Mouse (Mus musculus): ENCODE measurements around the gene 4933400A11Rik. TPM values are rescaled to one million over a fixed set of nuclear protein-coding genes. Genes with fewer than 3 reads are reported as not detected.

The 4933400A11Rik gene
- not detected in 2 replicates for total RNA-seq (2017)

DNA sequence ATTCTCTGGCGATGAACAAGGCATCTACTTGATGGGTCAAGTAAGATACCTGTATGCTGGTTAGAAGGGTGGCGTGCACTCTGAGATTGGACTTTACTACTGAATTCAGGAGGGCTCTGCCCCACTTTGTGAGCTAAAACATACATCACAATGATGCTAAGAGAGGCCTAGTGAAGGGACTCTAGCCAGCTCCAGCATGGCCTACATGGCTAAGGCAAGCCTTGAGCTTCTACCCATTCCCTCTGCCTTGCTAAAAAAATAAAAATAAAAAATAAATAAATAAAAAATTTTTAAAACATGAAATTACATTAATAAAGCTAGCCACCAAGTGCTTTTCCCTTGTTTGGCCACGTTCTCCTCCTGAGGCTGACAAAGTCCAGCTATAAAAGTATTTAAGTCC, at the start of gene 4933400A11Rik:
Gene 4933400A11Rik (minus strand): TSS at position 101 of the 400 bp plus-strand sequence.
- no peak for ATAC-seq (replicated peaks; ENCODE audit: low read depth, poor library complexity, severe bottlenecking)

DNA sequence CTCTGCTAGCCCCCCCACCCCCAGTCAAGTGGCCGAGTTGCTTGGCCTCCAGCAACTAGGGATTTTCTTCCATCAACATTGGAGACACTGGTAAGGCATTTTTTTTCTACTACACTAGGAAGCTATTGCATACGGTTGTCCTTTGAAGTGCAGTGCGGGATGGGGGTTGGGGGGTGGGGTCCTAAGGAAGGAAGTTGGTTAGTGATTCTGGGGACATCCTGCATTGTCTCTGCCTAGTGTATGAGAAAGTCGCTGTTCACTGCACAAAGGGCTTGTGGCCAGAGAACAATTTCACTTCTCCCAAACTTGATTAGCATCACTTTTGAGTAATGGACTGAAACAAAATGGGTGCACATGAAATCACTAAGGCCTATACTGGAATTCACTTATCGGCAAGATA, 48.7 kb upstream of the 4933400A11Rik start:
- ATAC-seq (replicated peaks; ENCODE audit: low read depth, poor library complexity, severe bottlenecking): peak; percentile 66

GRCm38 (mm10) chrX:169827720-169828119, 48.3 kb upstream of the 4933400A11Rik start:
- ATAC-seq (replicated peaks; ENCODE audit: low read depth, poor library complexity, severe bottlenecking): no peak

DNA sequence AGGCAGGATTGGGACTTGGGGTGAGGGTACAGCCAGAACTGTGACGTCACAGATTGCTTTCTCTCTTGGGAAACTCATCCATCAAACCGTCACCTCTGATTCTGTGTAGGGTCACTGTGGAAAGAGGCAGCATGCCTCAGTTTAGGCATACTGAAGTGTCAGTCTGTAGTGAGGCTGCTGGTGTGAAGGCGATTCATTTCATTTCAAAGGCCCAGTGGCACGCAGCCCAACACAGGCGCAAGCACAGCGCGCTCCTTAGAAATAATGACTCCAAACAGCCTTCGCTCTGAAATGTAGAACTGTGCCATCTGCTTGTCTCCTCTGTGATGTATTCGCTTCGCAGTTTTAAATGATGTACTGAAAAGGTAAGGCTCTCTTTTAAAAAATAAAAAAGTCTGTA, 47.5 kb upstream of the 4933400A11Rik start:
- no peak for ATAC-seq (replicated peaks; ENCODE audit: low read depth, poor library complexity, severe bottlenecking)

GRCm38 (mm10) chrX:169813673-169814072, 34.2 kb upstream of the 4933400A11Rik start:
- ATAC-seq (replicated peaks; ENCODE audit: low read depth, poor library complexity, severe bottlenecking): no peak

DNA sequence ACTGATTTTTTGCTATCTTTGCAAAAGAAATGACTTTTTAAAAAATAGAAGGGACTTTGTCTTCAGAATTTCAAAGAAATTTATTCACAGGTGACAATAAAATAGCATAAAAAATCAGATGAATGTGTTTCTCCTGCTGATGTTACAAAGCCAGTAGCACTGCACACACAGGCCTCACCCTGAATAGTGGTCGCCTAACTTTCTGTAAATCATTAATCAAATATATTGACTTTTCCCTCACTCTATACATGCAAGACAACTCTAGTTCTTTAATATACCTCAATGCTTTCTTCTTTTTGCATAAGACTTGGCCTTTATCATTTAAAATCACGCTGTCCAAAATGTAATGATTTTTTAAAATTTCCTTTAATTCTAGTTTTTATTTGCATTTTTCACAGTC, 32.3 kb upstream of the 4933400A11Rik start:
- no peak for ATAC-seq (replicated peaks; ENCODE audit: low read depth, poor library complexity, severe bottlenecking)

DNA sequence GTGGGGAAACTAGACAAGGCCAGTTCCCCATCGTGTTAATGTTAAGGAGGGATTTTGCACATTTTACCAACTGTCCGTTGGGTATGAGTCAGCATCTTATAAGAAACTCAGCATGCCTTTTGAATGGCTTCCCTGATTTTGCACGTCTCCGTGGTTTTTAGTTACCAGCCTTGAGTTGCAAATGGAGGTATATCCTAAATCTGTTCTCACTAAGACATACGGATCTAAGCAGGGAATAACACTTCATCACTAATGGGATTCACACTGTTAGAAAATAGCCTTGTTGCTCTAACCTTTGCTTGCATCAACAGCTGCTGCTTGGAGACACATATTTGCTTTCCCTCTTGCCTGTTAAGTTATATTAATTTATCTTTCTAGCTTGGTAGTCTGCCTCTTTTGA, 31.9 kb upstream of the 4933400A11Rik start:
- no peak for ATAC-seq (replicated peaks; ENCODE audit: low read depth, poor library complexity, severe bottlenecking)

GRCm38 (mm10) chrX:169807744-169808143, 28.3 kb upstream of the 4933400A11Rik start:
- no peak for ATAC-seq (replicated peaks; ENCODE audit: low read depth, poor library complexity, severe bottlenecking)

GRCm38 (mm10) chrX:169805791-169806190, 26.4 kb upstream of the 4933400A11Rik start:
- ATAC-seq (replicated peaks; ENCODE audit: low read depth, poor library complexity, severe bottlenecking): no peak

GRCm38 (mm10) chrX:169800238-169800637, 20.8 kb upstream of the 4933400A11Rik start:
- ATAC-seq (replicated peaks; ENCODE audit: low read depth, poor library complexity, severe bottlenecking): no peak

GRCm38 (mm10) chrX:169798987-169799680, 19.7 kb upstream of the 4933400A11Rik start:
- 0 out of 2 replicates have a peak, but pooled peaks have one; percentile 50 for ATAC-seq (replicated peaks; ENCODE audit: low read depth, poor library complexity, severe bottlenecking)

- ATAC-seq (replicated peaks; ENCODE audit: low read depth, poor library complexity, severe bottlenecking): no peak
Observed at GRCm38 (mm10) chrX:169797148-169797547, 17.7 kb upstream of the 4933400A11Rik start.

DNA sequence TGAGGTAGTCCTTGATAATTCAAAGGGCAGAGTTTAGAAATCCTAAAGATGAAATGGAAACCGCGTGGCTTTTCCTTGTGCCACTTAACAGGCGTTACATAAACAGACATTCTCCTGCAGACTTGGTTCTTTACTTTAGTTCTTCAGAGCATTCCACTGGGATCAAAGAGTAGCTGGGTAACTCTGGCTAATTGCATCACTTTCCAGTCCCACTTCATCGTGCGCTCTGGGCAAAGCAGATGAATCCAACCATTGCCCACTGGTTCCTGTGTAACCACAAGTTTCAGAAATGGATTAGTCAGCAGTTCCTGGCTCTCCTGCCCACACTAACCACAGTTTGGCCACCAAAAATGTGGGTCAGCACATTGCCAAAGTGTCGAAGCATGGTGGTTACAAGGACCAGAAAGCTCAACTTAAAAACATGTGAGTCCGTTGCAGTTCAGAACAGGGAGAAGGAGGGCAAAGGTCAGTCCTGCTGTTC, 15.4 kb upstream of the 4933400A11Rik start:
- peak; percentile 95 for ATAC-seq (replicated peaks; ENCODE audit: low read depth, poor library complexity, severe bottlenecking)

- no peak for ATAC-seq (replicated peaks; ENCODE audit: low read depth, poor library complexity, severe bottlenecking)
Observed at GRCm38 (mm10) chrX:169794421-169794820, 15.0 kb upstream of the 4933400A11Rik start.

DNA sequence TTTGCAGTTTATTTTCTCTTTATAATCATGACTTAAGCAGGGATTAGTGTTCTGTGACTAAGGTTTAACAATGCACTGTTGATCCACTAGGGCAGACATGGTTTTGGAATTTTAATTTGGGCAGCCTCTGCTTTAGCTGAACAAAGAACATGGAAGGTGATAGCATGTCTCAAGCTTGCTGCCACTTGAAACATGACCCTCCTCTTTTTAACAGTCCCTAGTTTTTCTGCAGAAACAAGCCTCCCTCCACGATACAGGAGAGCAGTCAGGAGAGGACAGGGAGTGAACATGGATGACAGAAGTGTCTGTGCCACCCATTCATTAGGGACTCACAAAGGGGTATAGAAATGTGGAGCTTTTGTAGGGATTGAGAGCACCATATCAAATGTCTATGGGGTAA, 13.4 kb upstream of the 4933400A11Rik start:
- ATAC-seq (replicated peaks; ENCODE audit: low read depth, poor library complexity, severe bottlenecking): no peak

DNA sequence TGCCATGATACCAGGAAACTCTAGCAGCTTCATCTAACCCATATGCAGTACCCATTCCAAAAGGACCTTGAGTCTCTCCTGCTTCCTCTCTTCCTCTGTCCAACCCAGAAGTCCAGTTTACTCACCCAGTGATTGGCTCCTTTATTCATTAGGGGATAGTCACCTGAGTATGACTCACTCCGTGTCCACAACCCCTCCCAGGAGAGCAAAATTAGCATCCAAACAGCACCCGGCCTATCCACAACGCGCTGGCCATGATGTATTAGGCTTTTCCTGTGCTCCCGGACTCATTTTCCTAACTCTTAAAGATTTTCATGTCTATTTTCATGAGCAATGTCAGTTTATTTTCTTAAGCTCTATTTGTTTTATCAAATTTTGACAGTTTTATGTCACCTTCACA, 10.3 kb upstream of the 4933400A11Rik start:
- no peak for ATAC-seq (replicated peaks; ENCODE audit: low read depth, poor library complexity, severe bottlenecking)

- ATAC-seq (replicated peaks; ENCODE audit: low read depth, poor library complexity, severe bottlenecking): no peak
Observed at GRCm38 (mm10) chrX:169758001-169758400, 21.4 kb downstream of the 4933400A11Rik start.

GRCm38 (mm10) chrX:169735387-169735969, 44.0 kb downstream of the 4933400A11Rik start:
- ATAC-seq (replicated peaks; ENCODE audit: low read depth, poor library complexity, severe bottlenecking): no peak
